Mouse (Mus musculus) embryonic facial prominence, embryonic 15.5 days (tissue): Measurements from ENCODE around the gene Exosc1. TPM values are rescaled to one million over a fixed set of nuclear protein-coding genes. Genes with fewer than 3 reads are reported as not detected.

Experiments
- ATAC-seq: fragments of 200-750 bp; cut with Nextera tagmentation; 2 replicates; pipeline ENCODE4 v1.8.0; 2017; ENCODE audit warnings: low read depth, moderate TSS enrichment; ENCODE audit not compliant: insufficient number of reproducible peaks, low FRiP score, low TSS enrichment
- H3K27ac ChIP-seq: fragments of 300-500 bp; sonication (generic); replicated peaks from 2 replicates; pipeline ENCODE4 v1.5.1; 2015; ENCODE audit warnings: mild to moderate bottlenecking, inconsistent platforms
- H3K27me3 ChIP-seq: fragments of 300-500 bp; sonication (generic); 2 replicates; pipeline ENCODE4 v1.6.1; 2015; ENCODE audit warnings: inconsistent platforms
- H3K36me3 ChIP-seq: fragments of 300-500 bp; sonication (generic); 2 replicates; pipeline ENCODE4 v1.6.1; 2015; ENCODE audit warnings: mild to moderate bottlenecking, inconsistent platforms
- H3K4me1 ChIP-seq: fragments of 300-500 bp; sonication (generic); 2 replicates; pipeline ENCODE4 v1.6.1; 2015; ENCODE audit warnings: inconsistent platforms
- H3K4me2 ChIP-seq: fragments of 300-500 bp; sonication (generic); replicated peaks from 2 replicates; pipeline ENCODE4 v1.6.1; 2015; ENCODE audit warnings: mild to moderate bottlenecking, inconsistent platforms
- H3K4me3 ChIP-seq: fragments of 300-500 bp; sonication (generic); replicated peaks from 2 replicates; pipeline ENCODE4 v1.5.1; 2015; ENCODE audit warnings: mild to moderate bottlenecking, inconsistent platforms
- H3K9ac ChIP-seq: fragments of 300-500 bp; sonication (generic); 2 replicates; pipeline ENCODE4 v1.6.1; 2015; ENCODE audit warnings: inconsistent platforms
- H3K9me3 ChIP-seq: fragments of 300-500 bp; sonication (generic); replicated peaks from 2 replicates; pipeline ENCODE4 v1.6.1; 2016; ENCODE audit warnings: inconsistent platforms
- WGBS: fragments of 180-500 bp; shearing (Covaris S2); methylation state at CpG from one replicate; pipeline ENCODE4 v1.1.7; 2015; 5-methylcytosine and 5-hydroxymethylcytosine counted together
- polyA plus RNA-seq: library from polyadenylated mRNA; unstranded; fragments of >200 nt; fragmentation: Nextera tagmentation; extraction: Ambion mirVana; gene quantifications from 2 replicates; pipeline ENCODE4 v1.2.1, GENCODE M21; 2015

Gene Exosc1
- polyA plus RNA-seq, 1 experiment from 2014 or later = 72.8 TPM

DNA sequence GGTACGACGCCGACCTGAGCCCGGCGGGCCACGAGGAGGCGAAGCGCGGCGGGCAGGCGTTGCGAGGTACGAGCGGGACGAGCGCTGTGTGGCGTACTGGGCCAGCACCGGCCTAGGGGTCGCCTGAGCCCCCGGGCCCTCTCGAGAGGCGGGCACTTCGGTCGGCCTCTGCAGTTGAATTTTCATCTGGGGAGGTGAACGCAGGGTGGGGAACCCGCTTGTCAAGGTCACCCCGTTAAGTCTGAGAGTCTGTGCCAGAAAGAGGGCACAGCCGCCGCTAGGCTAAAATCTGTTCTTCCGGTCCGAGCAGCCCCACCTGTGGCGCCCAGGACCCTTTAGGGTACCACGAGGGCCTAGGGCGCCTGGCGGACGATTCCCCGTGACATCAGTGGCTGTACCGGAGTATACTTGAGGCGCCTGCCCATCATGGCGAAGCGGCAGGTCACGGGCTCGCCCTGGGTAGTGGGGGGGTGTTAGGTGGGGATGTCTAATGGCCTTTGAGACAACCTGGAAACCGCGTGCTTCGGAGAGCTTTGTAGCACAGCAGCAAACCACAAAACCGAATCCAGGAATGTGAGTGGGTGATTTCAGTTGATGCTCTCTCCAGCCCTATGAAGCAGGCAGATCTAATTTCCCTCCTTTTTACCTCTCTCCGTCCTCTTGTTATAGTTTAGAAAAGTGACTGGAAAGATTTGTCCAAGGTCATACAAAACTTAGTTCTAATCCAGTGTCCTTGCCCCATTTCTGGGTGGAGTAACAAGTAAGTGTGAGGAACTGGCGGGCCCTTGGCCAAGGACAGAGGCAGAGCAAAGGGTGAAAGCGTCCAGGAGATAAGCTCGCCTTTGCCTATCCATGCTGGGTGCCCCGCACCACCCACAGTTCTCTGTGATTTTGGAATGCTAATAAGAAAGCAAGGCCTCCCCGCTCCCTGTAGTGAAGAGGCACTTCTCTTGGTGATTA is 20.8 kb downstream of the Exosc1 start:
- peaks cover 17% of the 10 kb centered on the region for H3K36me3 ChIP-seq
- 5% methylated on average over 49 of the region's 53 CpGs for WGBS

DNA sequence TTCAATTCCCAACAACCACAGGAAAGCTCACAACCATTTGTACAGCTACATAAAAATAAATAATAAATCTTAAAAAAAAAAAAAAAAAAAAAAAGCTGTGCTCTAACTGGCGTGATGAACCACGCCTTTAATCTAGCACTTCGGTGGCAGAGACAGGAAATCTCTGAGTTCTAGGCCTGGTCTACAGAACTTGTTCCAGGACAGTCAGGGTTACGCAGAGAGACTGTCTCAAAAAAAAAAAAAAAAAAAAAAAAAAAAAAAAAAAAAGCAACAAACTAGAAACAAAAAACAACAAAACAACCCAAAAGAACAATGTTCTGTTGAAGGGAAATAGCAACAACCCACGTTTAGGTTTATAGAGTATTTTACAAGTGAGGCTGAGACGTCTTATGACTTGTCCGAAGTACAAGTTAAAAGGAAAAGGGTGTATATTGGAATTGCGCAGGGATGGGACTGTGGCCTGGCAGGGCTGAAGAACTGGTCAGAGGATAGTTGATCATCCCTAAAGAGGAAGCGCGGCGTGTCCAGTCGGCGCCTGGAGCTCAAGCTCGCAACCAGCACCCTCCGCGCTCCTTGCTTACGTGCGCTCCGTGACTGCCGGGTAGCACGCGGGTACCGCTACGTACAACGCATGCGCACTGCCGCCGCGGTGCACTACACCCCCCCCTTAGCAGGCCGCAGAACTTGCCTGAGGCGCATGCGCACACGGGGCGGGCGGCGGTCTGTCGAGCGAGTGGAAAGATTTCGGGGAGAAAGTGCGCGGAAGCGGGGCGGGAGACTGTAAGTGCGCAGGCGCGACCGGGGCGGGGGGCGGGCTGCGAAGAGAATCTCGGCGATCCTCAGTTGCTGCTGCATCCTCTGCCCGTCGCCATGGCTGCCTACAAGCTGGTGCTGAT is 21.8 kb downstream of the Exosc1 start, which contains the start of gene Pgam1:
Pgam1 (plus strand) TSS at position 746 of the 896 bp plus-strand sequence.
- Histone ChIP-seq H3K9ac (peak within 1 kb of the TSS; percentile 94), H3K27me3 (no peaks in the 10 kb centered on the region), H3K9me3 (no peaks in the 10 kb centered on the region), H3K4me3 (peak within 1 kb of the TSS; percentile 93), H3K27ac (peak within 1 kb of the TSS; percentile 94), H3K4me2 (peak within 1 kb of the TSS; percentile 69), H3K36me3 (peaks cover 8% of the 10 kb centered on the region), H3K4me1 (peaks cover 25% of the 10 kb centered on the region)
- 4% methylated on average over 54 of the region's 54 CpGs for WGBS
- ATAC-seq = peak; percentile 93

More for the DNA sequence above, 20.8 kb downstream of the Exosc1 start:
- Histone ChIP-seq H3K4me1 (peaks cover 25% of the 10 kb centered on the region), H3K27ac (peak overlapping the region; percentile 94), H3K27me3 (no peaks in the 10 kb centered on the region), H3K4me2 (peak overlapping the region; percentile 69), H3K4me3 (peak overlapping the region; percentile 93), H3K9ac (peak overlapping the region; percentile 94), H3K9me3 (no peaks in the 10 kb centered on the region)
- ATAC-seq = peak; percentile 63

DNA sequence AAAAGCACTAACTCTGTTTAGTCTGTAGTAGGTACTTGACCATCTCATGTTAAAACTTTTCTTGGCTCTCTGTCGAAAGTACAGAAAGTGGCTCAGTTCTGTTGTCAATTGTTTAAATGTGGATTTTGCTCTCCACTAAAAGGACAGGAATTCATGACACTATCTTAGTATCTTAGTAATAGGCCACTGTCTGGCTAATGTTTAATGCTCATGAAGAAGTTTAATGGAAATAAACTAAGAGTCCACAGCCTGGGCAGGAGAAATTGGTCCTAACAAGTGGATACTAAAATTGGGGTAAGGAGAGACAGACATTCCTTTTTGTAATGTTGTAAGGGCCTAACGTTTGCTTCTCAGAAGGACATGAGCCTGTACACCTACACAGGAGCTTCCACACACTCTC is 22.8 kb downstream of the Exosc1 start:
- no peak overlapping the region for H3K9ac ChIP-seq
- 81% methylated on average over 2 of the region's 2 CpGs for WGBS
- ATAC-seq = no peak
- no peaks in the 10 kb centered on the region for H3K27me3 ChIP-seq
- H3K36me3 ChIP-seq = no peaks in the 10 kb centered on the region
- peaks cover 25% of the 10 kb centered on the region for H3K4me1 ChIP-seq
- H3K27ac ChIP-seq = no peak overlapping the region
- no peaks in the 10 kb centered on the region for H3K9me3 ChIP-seq
- no peak overlapping the region for H3K4me3 ChIP-seq
- no peak overlapping the region for H3K4me2 ChIP-seq

DNA sequence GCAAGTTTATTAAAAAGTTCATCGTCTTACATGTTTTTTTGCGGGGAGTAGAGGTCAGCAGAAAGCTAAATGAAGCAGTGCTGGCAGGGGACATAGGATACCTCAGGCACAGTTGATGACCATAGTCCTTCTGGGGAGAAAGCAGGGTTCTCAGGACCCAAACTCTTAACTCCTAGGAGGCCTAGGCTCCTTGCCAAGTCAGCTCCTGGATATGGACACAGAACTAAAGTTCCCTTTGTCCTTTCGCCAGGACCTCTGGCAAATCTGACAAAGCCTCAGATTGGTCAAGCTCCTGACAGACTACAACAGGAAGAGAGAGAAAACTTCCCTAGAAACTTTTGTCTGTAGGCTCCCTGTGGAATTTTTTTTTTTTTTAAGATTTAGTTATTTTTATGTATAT is 24.5 kb downstream of the Exosc1 start:
- H3K27ac ChIP-seq = no peak overlapping the region
- ATAC-seq = no peak
- H3K4me2 ChIP-seq = no peak overlapping the region
- WGBS = 90% methylated on average over 3 of the region's 3 CpGs
- H3K4me1 ChIP-seq = peaks cover 11% of the 10 kb centered on the region
- no peaks in the 10 kb centered on the region for H3K9me3 ChIP-seq
- H3K27me3 ChIP-seq = no peaks in the 10 kb centered on the region
- no peak overlapping the region for H3K9ac ChIP-seq
- no peaks in the 10 kb centered on the region for H3K36me3 ChIP-seq
- H3K4me3 ChIP-seq = no peak overlapping the region

DNA sequence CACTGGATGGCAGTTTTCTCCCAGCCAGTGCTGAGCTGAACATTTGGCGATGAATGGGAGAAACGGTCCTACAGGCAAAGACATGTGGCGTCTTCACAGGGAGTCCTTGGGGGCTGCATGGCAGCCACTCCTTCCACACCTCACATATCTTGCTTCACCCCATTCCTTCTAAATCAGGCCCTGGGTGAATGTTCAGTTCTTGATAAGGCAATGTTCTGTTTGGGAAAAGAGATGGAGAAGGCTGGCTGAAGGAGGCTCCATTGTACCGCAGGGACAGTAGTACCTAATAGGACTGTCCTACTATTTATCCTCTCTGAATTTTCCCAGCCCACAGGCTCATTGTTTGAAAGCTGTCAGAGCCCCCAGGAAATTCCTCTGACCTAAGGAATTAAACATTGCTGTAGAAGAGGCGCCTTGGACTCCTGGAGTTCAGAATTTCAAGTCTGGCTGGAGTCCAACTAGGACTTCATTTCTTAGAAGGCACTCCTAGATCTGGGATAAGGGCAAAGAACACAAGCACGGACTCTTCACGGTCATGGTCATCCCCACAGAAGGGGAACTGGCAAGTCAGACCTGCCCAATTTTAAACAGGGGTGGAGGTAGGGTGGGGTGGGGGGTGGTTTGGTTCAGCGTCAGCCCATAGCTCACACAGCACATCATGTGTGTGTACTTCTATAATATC is 26.0 kb downstream of the Exosc1 start:
- H3K4me2 ChIP-seq = no peak overlapping the region
- H3K4me1 ChIP-seq = no peaks in the 10 kb centered on the region; the same call in 1 of the 2 replicates
- no peak for ATAC-seq
- H3K4me3 ChIP-seq = no peak overlapping the region
- 0 out of 2 replicates have a peak overlapping the region, but pooled peaks have one; percentile 3 for H3K27ac ChIP-seq
- H3K9me3 ChIP-seq = no peaks in the 10 kb centered on the region
- H3K9ac ChIP-seq = no peak overlapping the region
- no peaks in the 10 kb centered on the region for H3K36me3 ChIP-seq
- no peaks in the 10 kb centered on the region for H3K27me3 ChIP-seq
- 43% methylated on average over 8 of the region's 8 CpGs for WGBS

DNA sequence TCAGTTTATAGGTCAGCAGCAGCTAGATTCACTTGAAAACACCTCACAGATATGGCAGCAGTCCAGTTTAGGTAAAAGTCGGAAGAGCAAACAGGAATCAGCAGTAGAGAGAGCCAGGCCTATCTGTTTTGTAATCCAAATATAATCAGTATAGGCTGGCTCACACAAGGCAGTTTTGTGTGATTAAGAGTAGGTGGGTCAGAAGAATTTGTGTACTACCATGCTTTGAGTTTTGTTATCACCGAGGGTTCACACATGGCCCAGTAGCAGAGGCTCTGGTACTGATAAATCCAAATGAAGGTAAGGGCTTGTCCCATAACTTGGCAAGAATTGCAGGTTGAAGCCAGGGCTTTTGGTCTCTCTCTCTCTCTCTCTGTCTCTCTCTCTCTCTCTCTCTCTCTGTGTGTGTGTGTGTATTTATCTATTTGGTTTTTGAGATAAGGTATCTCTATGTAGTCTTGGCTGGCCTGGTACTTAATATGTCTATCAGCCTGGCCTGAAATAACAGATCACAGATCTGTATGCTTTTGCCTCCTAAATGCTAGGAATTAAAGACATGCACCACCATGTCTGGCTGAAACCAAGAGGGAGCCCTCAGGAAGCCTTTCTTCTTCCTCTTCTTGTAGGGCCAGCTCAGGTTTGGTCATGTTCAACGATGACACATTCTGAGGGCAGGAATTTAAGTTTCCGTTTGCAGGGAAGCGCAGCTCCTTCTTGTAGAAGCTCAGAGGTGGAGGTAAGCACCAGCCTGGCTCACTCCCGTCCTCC is 26.7 kb downstream of the Exosc1 start:
- 59% methylated on average over 6 of the region's 6 CpGs for WGBS
- H3K9ac ChIP-seq = no peak overlapping the region
- H3K27me3 ChIP-seq = no peaks in the 10 kb centered on the region
- H3K9me3 ChIP-seq = no peaks in the 10 kb centered on the region
- H3K27ac ChIP-seq = 0 out of 2 replicates have a peak overlapping the region, but pooled peaks have one; percentile 3
- H3K4me2 ChIP-seq = no peak overlapping the region
- no peak overlapping the region for H3K4me3 ChIP-seq
- ATAC-seq = no peak
- H3K4me1 ChIP-seq = no peaks in the 10 kb centered on the region; the same call in 1 of the 2 replicates
- no peaks in the 10 kb centered on the region for H3K36me3 ChIP-seq

DNA sequence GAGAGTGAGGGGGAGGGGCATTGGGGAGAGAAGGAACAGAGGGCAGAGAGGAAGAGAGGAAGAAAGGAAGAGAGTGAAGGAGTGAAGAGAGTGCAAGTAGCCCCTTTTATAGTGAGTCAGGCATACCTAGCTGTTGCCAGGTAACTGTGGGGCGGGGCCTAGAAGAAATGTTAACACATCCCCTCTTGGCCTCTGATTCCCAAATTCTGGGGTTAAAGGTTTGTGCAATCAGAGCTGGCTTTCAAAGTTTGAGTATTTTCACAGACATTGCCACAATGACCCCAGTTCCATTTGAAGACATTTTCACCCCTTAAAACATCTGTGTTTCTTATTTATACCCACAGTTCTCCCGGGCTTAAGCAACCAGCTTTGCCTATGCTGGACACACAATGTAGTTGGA is 28.0 kb downstream of the Exosc1 start:
- Histone ChIP-seq H3K9me3 (no peaks in the 10 kb centered on the region), H3K4me2 (no peak overlapping the region), H3K27me3 (no peaks in the 10 kb centered on the region), H3K27ac (no peak overlapping the region), H3K36me3 (no peaks in the 10 kb centered on the region), H3K9ac (no peak overlapping the region), H3K4me1 (no peaks in the 10 kb centered on the region; the same call in 1 of the 2 replicates), H3K4me3 (no peak overlapping the region)
- WGBS = 82% methylated on average over 2 of the region's 2 CpGs
- no peak for ATAC-seq

DNA sequence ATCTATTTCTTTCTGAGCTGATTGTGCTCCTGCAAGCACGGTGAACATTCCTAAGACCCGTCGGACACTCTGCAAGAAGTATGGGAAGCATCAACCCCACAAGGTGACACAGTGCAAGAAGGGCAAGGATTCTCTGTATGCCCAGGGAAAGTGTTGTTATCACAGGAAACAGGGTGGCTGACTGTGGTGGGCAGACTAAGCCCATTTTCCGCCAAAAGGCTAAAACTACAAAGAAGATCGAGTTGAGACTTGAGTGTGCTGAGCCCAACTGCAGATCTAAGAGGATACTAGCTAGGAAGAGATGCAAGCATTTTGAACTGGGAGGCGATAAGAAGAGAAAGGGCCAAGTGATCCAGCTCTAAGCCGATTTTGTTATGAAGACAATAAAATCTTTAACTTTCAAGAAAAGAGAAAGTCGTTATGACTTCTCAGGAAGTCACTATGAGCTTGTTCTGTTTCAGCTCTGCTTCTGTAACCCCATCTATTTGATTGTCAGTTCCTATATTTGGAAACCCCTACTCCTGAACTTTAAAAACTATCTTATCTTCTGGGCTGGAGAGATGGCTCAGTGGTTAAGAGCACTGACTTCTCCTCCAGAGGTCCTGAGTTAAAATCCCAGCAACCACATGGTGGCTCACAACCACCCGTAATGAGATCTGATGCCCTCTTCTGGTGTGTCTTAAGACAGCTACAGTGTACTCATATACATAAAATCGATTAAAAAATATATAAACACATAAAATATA is 30.2 kb downstream of the Exosc1 start:
- H3K36me3 ChIP-seq = no peaks in the 10 kb centered on the region
- no peak for ATAC-seq
- H3K4me2 ChIP-seq = no peak overlapping the region
- H3K27ac ChIP-seq = no peak overlapping the region
- no peak overlapping the region for H3K4me3 ChIP-seq
- WGBS = 80% methylated on average over 10 of the region's 10 CpGs
- no peak overlapping the region for H3K9ac ChIP-seq
- no peaks in the 10 kb centered on the region for H3K9me3 ChIP-seq
- H3K27me3 ChIP-seq = no peaks in the 10 kb centered on the region
- no peaks in the 10 kb centered on the region; the same call in 1 of the 2 replicates for H3K4me1 ChIP-seq

DNA sequence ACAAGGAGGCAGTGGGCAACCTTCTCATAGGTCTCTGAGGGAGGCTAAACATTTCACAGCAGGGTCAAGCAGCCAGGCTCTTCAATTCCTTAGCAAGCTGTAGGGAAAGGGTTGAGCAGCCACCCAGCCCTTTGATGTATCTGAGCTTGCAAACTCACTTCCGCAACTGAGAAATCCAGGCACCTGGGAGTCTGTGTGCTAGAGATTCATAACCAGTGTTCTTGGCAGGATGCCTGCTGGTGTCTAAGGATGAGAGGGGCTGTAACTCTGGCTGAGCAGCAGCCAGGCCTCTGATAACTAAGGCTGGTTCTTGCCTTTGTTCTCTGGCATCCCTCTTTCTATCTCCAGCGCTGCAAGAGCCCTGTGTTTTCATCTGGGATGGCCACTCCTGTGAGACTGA is 31.5 kb downstream of the Exosc1 start:
- H3K4me1 ChIP-seq = no peaks in the 10 kb centered on the region
- H3K27me3 ChIP-seq = no peaks in the 10 kb centered on the region
- WGBS = 39% methylated on average over 2 of the region's 2 CpGs
- no peaks in the 10 kb centered on the region for H3K36me3 ChIP-seq
- no peak overlapping the region for H3K4me3 ChIP-seq
- H3K27ac ChIP-seq = no peak overlapping the region
- no peak overlapping the region for H3K4me2 ChIP-seq
- H3K9ac ChIP-seq = no peak overlapping the region
- no peaks in the 10 kb centered on the region for H3K9me3 ChIP-seq
- ATAC-seq = no peak
